Mouse (Mus musculus) embryonic facial prominence, embryonic 14.5 days (tissue): Measurements from ENCODE around the gene Arl15. TPM values are rescaled to one million over a fixed set of nuclear protein-coding genes. Genes with fewer than 3 reads are reported as not detected.

Source experiments
- ATAC-seq: fragments of 200-750 bp; cut with Nextera tagmentation; 2 replicates; pipeline ENCODE4 v1.8.0; 2017; ENCODE audit warnings: low read depth, moderate number of reproducible peaks, moderate TSS enrichment
- DNase-seq: peaks from one replicate; pipeline ENCODE4 v3.0.0-alpha.2; 2015; ENCODE audit warnings: low spot score
- H3K27ac ChIP-seq: fragments of 300-500 bp; sonication (generic); replicated peaks from 2 replicates; pipeline ENCODE4 v1.5.1; 2014; ENCODE audit warnings: low read depth, mild to moderate bottlenecking, low read length, moderate library complexity
- H3K27me3 ChIP-seq: fragments of 300-500 bp; sonication (generic); replicated peaks from 2 replicates; pipeline ENCODE4 v1.6.1; 2014; ENCODE audit warnings: low read length; ENCODE audit not compliant: control insufficient read depth, insufficient read depth
- H3K36me3 ChIP-seq: fragments of 300-500 bp; sonication (generic); 2 replicates; pipeline ENCODE4 v1.6.1; 2014; ENCODE audit warnings: low read length, mixed read lengths; ENCODE audit not compliant: control insufficient read depth, insufficient read depth
- H3K4me1 ChIP-seq: fragments of 300-500 bp; sonication (generic); 2 replicates; pipeline ENCODE4 v1.6.1; 2014; ENCODE audit warnings: antibody characterized with exemption, low read length; ENCODE audit not compliant: control insufficient read depth, insufficient read depth
- H3K4me2 ChIP-seq: fragments of 300-500 bp; sonication (generic); 2 replicates; pipeline ENCODE4 v1.6.1; 2014; ENCODE audit warnings: low read depth, mild to moderate bottlenecking, low read length, moderate library complexity, mixed read lengths
- H3K4me3 ChIP-seq: fragments of 300-500 bp; sonication (generic); 2 replicates; pipeline ENCODE4 v1.5.1; 2014; ENCODE audit warnings: low read depth, mild to moderate bottlenecking, low read length
- H3K9ac ChIP-seq: fragments of 300-500 bp; sonication (generic); 2 replicates; pipeline ENCODE4 v1.6.1; 2014; ENCODE audit warnings: low read depth, mild to moderate bottlenecking, low read length, moderate library complexity, mixed read lengths
- H3K9me3 ChIP-seq: fragments of 300-500 bp; sonication (generic); 2 replicates; pipeline ENCODE4 v1.6.1; 2016; ENCODE audit warnings: low read length; ENCODE audit not compliant: control insufficient read depth
- WGBS: fragments of 180-500 bp; shearing (Covaris S2); extraction: QIAGEN DNeasy Blood & Tissue Kit; methylation state at CpG from one replicate; pipeline ENCODE4 v1.1.7; 2014; 5-methylcytosine and 5-hydroxymethylcytosine counted together
- polyA plus RNA-seq: library from polyadenylated mRNA; unstranded; fragments of >200 nt; fragmentation: Nextera tagmentation; extraction: Ambion mirVana; gene quantifications from 2 replicates; pipeline ENCODE4 v1.2.1, GENCODE M21; 2014

The Arl15 gene
- polyA plus RNA-seq, 1 experiment from 2014 or later: 8.2 TPM

GRCm38 (mm10) chr13:114094151-114094875 lies 300.0 kb downstream of the Arl15 start:
- peak; percentile 38 for DNase-seq
- no peak overlapping the region for H3K27ac ChIP-seq
- H3K4me3 ChIP-seq: no peak overlapping the region
- 67% methylated on average over 7 of the region's 7 CpGs for WGBS
- H3K36me3 ChIP-seq: no peaks in the 10 kb centered on the region; the same call in 1 of the 2 replicates
- H3K9me3 ChIP-seq: no peaks in the 10 kb centered on the region
- no peak overlapping the region for H3K4me2 ChIP-seq
- no peaks in the 10 kb centered on the region for H3K27me3 ChIP-seq
- H3K9ac ChIP-seq: no peak overlapping the region
- ATAC-seq: no peak
- peaks cover 5% of the 10 kb centered on the region; the same call in 1 of the 2 replicates for H3K4me1 ChIP-seq

- WGBS: 91% methylated on average over 4 of the region's 4 CpGs
- Histone ChIP-seq H3K36me3 (no peaks in the 10 kb centered on the region; the same call in 1 of the 2 replicates), H3K27me3 (no peaks in the 10 kb centered on the region), H3K9me3 (no peaks in the 10 kb centered on the region), H3K27ac (no peak overlapping the region), H3K9ac (no peak overlapping the region), H3K4me2 (no peak overlapping the region), H3K4me1 (peaks cover 5% of the 10 kb centered on the region; the same call in 1 of the 2 replicates), H3K4me3 (no peak overlapping the region)
- ATAC-seq (no peak), DNase-seq (no peak)
These were observed 301.1 kb downstream of the Arl15 start for GRCm38 (mm10) chr13:114095440-114095839.

- H3K4me3 ChIP-seq: no peak overlapping the region
- ATAC-seq (no peak), DNase-seq (no peak)
- no peak overlapping the region for H3K9ac ChIP-seq
- H3K27ac ChIP-seq: 0 out of 2 replicates have a peak overlapping the region, but pooled peaks have one; percentile 10
- H3K36me3 ChIP-seq: no peaks in the 10 kb centered on the region
- H3K4me1 ChIP-seq: peaks cover 5% of the 10 kb centered on the region; the same call in 1 of the 2 replicates
- H3K9me3 ChIP-seq: no peaks in the 10 kb centered on the region
- no peaks in the 10 kb centered on the region for H3K27me3 ChIP-seq
- no peak overlapping the region for H3K4me2 ChIP-seq
These were observed 302.1 kb downstream of the Arl15 start for GRCm38 (mm10) chr13:114096386-114096785.

GRCm38 (mm10) chr13:114101155-114101554 lies 306.9 kb downstream of the Arl15 start:
- DNase-seq (peak; percentile 85), ATAC-seq (no peak)
- Histone ChIP-seq H3K27ac (peak overlapping the region; percentile 44; the same call in 1 of the 2 replicates), H3K9ac (no peak overlapping the region), H3K27me3 (no peaks in the 10 kb centered on the region), H3K4me2 (no peak overlapping the region), H3K4me3 (no peak overlapping the region), H3K4me1 (peaks cover 5% of the 10 kb centered on the region; the same call in 1 of the 2 replicates), H3K9me3 (no peaks in the 10 kb centered on the region), H3K36me3 (no peaks in the 10 kb centered on the region)
- WGBS: 42% methylated on average over 5 of the region's 5 CpGs

DNA sequence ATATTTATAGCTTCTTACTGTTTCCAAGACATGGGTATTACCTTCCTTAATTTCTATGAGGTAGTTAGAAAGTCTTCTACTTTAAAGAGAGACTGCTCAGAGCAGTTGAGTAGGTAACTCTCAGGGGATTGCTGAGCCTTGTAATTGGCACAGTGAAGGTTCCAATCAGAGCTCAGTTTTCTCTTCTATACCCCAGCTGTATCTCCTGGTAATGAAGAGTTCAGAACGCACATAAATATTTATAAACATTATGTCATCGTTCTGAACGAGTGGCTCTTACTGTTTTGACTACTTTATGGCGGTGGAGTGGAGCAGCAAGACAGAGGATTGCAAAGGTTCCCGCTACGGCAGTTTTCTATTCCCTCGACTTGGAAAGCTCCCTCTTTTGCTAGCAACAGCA lies 311.8 kb downstream of the Arl15 start:
- Histone ChIP-seq H3K27me3 (no peaks in the 10 kb centered on the region), H3K36me3 (no peaks in the 10 kb centered on the region), H3K4me1 (no peaks in the 10 kb centered on the region), H3K9ac (no peak overlapping the region), H3K4me3 (no peak overlapping the region), H3K9me3 (no peaks in the 10 kb centered on the region), H3K4me2 (no peak overlapping the region), H3K27ac (no peak overlapping the region)
- ATAC-seq (peak; percentile 53; the same call in 1 of the 2 replicates), DNase-seq (peak; percentile 33)
- 60% methylated on average over 7 of the region's 7 CpGs for WGBS

DNA sequence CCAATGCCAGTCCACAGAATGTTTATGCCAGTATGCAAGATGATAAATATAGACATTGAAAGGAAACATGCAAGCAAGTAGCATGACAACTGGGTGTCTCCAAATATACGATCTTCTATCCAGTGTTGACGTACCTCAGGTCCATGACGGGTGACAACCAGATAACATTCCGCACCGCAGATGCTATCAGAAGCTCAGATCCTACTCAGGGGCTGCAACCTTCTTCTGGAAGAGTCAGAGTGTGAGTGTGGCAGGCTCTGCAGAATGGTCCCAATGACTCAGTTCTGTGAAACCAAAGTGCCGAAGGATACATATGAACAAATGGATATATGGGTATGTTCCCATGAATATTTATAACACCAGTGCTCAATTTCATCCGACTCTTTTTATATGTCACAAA lies 313.2 kb downstream of the Arl15 start:
- H3K36me3 ChIP-seq: no peaks in the 10 kb centered on the region
- WGBS: 97% methylated on average over 7 of the region's 7 CpGs
- H3K9me3 ChIP-seq: no peaks in the 10 kb centered on the region
- no peak for DNase-seq
- no peaks in the 10 kb centered on the region for H3K4me1 ChIP-seq
- H3K27me3 ChIP-seq: no peaks in the 10 kb centered on the region
- no peak overlapping the region for H3K27ac ChIP-seq
- ATAC-seq: no peak
- no peak overlapping the region for H3K9ac ChIP-seq
- no peak overlapping the region for H3K4me3 ChIP-seq
- H3K4me2 ChIP-seq: no peak overlapping the region

GRCm38 (mm10) chr13:114109441-114109840 lies 315.1 kb downstream of the Arl15 start:
- H3K4me3 ChIP-seq: no peak overlapping the region
- ATAC-seq (no peak), DNase-seq (no peak)
- H3K27me3 ChIP-seq: no peaks in the 10 kb centered on the region
- H3K4me2 ChIP-seq: no peak overlapping the region
- no peaks in the 10 kb centered on the region for H3K9me3 ChIP-seq
- H3K9ac ChIP-seq: no peak overlapping the region
- no peaks in the 10 kb centered on the region for H3K4me1 ChIP-seq
- H3K36me3 ChIP-seq: no peaks in the 10 kb centered on the region
- WGBS: 73% methylated on average over 10 of the region's 10 CpGs
- H3K27ac ChIP-seq: no peak overlapping the region

DNA sequence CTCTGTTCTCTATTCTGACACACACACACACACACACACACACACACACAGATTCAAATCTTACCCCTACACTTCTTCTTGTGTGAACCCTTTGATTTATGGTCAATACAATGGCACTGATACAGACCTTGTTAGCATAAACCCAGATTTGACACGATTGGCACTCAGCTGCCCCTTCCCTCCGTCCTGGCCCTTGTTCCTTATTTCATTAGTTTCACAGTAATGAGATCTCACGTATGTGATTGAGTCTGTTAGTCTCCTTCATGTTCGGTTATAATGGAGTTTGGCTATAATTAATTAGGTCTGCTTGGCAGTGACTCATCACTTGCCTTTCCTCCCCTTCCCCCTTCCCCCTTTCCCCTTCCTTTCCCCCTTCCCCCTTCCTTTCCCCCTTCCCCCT lies 315.5 kb downstream of the Arl15 start:
- no peak overlapping the region for H3K4me2 ChIP-seq
- no peaks in the 10 kb centered on the region for H3K9me3 ChIP-seq
- no peaks in the 10 kb centered on the region for H3K27me3 ChIP-seq
- no peak overlapping the region for H3K9ac ChIP-seq
- ATAC-seq (no peak), DNase-seq (no peak)
- H3K4me1 ChIP-seq: no peaks in the 10 kb centered on the region
- no peak overlapping the region for H3K27ac ChIP-seq
- 56% methylated on average over 4 of the region's 4 CpGs for WGBS
- no peak overlapping the region for H3K4me3 ChIP-seq
- no peaks in the 10 kb centered on the region for H3K36me3 ChIP-seq

GRCm38 (mm10) chr13:114113516-114113915 lies 319.2 kb downstream of the Arl15 start:
- DNase-seq (no peak), ATAC-seq (no peak)
- Histone ChIP-seq H3K27ac (no peak overlapping the region), H3K4me2 (no peak overlapping the region), H3K4me3 (no peak overlapping the region), H3K27me3 (no peaks in the 10 kb centered on the region), H3K9ac (no peak overlapping the region), H3K4me1 (peaks cover 1% of the 10 kb centered on the region; the same call in 1 of the 2 replicates), H3K36me3 (no peaks in the 10 kb centered on the region), H3K9me3 (no peaks in the 10 kb centered on the region)
- 58% methylated on average over 2 of the region's 2 CpGs for WGBS
